Mouse (Mus musculus) left cerebral cortex, adult 11 months (tissue): ENCODE measurements around the gene 2310022A10Rik.

Source experiments
- DNase-seq: peaks from one replicate; pipeline ENCODE4 v3.0.0; 2022; ENCODE audit warnings: low spot score

2310022A10Rik gene

DNA sequence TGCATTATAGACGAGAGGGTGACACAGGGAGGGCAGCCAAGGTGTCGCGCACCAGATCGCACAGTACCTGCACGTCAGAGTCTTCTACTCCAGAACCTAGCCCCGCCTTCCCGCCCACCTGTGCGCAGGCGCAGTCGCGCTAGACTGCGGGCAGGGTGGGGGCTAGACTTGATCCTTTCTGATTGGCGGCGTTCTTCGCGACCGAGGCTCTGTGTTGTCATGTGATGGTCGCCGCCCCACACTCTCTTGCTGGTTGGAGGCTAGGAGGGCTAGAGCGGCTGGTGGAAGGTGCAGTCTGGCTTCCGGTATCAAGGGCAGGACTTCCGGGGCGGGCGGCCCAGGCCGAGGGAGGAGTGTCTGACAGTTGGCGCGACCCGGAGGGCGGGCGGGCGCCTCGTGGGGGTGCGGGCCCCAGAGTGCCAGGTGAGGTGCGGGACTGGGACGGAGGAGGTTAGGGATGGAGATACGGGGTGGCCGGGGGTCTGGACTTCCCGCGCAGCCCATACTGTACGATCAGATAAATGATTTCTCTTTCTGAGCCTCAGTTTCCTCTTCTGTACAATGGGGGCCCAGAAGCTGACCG lies at the start of gene 2310022A10Rik, which contains the start of gene Pld3:
2310022A10Rik (plus strand) TSS at position 303 of the 583 bp plus-strand sequence.
Pld3 (minus strand) TSS at position 288 of the 583 bp plus-strand sequence.
- DNase-seq = peak; percentile 97

DNA sequence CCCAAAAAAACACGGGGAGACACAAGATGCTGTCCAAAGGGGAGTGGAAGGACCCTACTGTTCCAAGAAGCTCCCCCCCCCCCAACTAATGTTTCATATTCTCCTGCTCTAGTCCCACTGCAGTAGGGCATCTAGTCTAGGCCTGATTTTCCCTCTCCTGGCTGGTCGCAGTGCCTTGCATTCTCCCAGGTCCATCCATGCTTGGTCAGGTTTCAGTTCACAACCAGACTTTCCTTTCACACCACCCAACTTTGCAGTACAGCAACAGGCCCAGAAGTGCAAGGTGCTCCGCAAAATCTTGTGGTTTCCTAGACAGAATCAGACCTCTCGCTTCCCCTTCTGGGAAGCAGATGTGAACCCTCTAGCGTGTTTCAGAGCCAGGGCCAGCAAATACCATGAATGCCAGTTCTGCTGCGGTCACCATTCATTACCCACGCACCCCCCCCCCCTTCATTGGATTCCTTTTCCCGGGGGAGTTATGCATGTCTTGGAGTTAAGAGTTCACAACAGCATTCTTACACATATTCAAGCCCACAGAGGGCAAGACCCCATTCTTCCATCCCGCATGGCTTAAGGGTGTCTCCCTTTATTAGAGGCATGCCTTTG lies 46.2 kb upstream of the 2310022A10Rik start:
- no peak for DNase-seq

DNA sequence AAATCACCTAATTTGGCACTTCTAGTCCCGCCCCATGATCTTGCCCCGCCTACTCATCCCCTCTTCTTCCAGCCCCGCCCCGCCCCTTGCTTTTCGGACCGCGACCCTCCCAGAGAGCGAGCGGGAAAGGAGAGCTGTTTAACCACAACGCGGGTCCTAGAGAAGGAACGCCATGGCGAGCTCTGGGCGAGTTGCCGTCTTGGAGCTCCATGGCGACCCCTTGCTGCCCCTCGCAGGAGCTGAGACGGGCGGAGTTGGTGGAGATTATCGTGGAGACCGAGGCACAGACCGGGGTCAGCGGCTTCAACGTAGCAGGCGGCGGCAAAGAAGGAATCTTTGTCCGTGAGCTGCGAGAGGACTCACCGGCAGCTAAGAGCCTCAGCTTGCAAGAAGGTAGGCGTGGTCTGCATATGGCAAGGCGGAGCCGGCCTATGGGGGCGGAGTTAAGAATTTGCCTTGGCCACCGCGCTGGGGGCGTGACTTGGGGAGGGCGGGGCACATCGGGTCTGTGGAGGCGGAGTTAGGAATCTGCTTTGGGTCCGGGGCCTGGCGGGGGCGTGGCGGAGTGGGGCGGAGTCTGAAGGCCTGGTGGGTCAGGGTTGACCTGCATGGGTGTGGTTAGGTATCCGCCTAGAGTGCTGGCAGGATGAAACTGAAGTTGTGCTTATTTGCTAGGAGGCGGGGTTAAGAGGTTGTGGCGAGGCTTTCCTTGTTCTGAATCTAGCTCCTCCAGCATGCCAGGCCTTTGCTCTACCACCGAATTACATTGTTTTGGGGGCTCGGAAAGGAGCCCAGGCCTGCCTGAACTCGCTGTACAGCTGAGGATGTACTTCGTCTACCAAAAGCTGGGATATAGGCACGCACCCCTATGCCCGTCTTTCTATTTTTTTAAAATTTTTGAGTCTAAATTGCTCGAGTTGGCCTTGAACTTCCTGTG lies 45.1 kb upstream of the 2310022A10Rik start:
- DNase-seq = peak; percentile 90

DNA sequence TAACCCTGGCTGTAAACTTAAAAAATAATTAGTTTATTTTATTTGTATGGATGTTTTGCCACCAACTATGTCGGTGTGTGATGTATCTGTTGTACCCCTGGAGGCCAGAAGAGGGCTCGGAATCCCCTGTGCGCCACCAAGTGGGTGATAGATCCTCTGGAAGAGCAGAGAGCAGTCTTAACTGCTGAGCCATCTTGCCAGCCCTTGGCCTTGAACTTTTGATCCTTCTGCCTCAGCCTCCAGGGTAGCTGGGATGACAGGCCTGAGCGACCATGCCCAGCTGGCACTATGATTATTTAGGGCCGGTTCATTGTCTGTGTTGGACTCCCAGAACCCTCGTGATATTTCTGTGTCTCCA lies 44.4 kb upstream of the 2310022A10Rik start:
- no peak for DNase-seq

DNA sequence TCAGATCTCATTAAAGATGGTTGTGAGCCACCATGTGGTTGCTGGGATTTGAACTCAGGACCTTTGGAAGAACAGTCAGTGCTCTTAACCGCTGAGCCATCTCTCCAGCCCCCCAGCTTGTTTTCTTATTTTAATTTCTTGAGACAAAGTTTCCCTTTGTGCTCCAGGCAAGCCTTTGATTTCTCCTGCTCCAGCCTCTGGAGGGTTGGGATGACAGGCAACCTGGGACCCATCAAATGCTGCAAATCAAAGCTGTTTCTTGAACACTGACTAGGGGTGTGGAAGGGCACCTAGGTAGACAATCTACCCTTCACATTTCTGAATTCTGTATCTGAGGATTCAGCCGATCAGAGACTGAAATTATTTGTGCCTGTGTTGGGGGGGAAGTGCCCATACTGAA lies 42.2 kb upstream of the 2310022A10Rik start:
- no peak for DNase-seq

DNA sequence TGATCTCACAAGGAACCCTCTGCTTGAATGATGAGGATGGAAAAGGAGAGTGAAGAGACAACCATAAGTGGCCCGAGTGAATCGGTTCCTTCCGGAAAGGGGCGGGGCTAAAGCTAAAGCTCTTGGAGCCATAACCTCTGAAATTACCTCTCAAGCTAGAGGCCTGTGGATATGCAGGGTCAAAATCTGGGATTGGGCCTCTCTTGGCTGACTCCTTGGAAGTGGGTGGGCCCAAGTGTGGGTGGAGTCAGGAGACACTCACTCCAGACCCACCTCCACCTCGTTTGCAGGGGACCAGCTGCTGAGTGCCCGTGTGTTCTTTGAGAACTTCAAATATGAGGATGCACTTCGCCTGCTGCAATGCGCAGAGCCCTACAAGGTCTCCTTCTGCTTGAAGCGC lies 38.1 kb upstream of the 2310022A10Rik start:
- DNase-seq = no peak

DNA sequence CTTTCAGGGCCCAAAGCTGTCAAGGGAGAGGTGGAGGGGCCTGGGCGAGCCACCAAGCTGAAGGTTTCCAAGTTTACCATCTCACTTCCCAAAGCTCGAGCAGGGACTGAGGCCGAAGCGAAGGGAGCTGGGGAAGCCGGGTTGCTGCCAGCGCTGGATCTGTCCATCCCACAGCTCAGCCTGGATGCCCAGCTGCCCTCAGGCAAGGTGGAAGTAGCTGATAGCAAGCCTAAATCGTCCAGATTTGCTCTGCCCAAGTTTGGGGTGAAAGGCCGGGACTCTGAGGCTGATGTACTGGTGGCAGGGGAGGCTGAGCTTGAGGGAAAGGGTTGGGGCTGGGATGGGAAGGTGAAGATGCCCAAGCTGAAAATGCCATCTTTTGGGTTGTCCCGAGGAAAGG lies 34.7 kb upstream of the 2310022A10Rik start:
- DNase-seq = no peak

DNA sequence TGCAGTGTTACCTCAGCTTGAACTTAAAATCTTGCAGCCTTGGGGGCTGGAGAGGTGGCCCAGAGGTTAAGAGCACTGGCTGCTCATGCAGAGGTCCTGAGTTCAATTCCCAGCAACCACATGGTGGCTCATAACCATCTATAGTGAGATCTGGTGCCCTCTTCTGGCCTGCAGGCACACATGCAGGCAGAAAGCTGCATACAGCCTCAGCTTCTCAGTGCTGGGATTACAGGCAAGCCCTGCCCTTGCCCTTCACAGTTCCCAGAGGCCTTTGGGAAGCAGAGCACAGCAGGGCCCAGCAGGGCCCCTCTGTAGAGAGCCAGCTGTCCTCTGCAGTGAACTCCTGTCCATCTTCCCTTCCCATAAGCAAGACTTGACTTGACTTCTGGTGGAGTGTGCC lies 32.9 kb upstream of the 2310022A10Rik start:
- no peak for DNase-seq

DNA sequence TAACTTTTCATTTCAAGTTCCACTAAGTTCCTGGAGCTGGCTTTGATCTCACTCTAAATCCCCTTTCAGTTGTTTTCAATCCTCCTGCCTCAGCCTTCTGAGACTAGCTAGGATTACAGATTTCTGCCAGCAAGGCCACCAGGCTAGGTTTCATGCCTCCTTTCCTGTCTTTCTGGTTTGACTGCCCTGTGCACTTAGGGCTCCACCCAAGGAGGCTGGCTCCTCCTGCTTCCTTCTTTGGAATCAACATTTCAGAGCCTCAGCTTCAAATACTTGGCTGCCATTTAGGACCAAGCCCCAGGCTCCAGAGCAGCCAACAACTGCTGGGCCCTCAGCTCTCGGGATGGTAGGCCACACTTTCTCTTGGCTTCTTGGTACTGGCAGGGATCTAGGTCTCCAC lies 32.4 kb upstream of the 2310022A10Rik start:
- DNase-seq = no peak

DNA sequence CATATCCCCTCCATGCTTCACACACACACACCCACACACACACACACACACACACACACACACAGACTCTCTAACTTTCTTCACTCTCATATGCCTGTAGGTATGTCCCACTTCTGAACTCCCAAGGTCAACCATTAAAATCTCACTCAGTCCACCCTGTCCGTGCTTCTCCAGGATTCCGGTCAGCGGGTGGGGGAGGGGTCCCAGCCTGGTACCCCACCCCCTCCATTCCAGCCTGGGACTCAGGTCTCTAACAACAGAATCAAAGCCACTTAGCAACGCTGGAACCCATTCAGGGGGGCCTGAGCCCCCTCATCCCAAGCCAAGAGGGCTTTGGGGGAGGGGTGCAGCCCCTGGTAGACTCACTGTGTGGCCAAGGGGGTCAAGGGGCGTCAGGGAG lies 30.1 kb upstream of the 2310022A10Rik start, which contains the start of gene Hipk4:
Hipk4 (plus strand) TSS at position 301 of the 400 bp plus-strand sequence.
- no peak for DNase-seq

DNA sequence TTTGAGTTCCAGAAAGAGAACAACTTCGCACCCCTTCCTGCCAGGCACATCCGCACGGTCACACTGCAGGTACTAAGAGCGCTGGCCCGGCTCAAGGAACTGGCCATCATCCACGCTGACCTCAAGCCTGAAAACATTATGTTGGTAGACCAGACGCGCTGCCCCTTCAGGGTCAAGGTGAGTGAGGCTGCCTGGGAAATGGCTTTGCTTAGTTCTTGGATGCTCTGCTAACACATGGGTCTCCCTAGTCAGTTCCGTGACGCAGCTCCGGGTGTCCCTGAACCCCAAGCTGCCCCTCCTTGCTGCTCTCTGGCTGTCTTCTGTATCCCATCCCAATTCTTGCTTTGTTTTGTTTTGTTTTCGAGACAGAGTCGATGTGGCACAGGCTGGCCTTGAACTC lies 29.2 kb upstream of the 2310022A10Rik start:
- no peak for DNase-seq

DNA sequence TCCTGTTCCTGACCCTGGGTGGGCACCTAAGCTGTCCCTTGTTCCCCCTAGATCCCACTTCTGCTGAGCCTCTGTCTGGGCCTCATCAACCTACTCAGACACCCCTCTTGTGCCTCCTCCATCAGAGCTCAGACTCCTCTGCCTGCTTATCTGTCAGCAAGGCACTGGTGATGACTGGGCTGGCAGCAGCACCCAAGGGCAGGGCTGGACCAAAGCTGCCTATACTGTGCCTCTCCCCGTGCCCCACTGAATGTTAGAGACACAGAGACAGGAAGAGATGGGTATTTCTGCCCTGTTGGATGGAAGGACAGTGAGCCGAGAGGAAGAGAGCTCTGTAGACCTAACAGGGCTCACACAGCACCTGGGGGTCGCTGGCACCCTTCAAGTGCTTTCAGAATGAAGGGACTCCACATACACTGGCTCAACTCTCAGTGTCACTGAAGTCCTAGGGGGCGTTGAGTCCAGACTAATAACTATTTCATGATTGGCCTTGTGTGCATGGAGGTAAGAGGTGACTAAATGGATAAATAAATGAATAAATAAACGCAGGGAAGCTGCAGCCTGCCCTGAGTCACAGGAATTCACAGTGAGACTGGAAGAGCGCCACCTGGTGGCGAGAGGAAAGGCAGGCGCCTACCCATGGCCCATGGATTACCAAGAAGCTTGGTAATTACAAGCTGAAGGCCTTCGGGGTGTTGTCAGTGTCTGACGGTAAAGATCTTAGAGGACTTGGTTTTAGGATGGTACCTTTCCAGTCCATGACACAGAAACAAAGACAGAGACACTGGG lies 26.8 kb upstream of the 2310022A10Rik start:
- peak; percentile 71 for DNase-seq

DNA sequence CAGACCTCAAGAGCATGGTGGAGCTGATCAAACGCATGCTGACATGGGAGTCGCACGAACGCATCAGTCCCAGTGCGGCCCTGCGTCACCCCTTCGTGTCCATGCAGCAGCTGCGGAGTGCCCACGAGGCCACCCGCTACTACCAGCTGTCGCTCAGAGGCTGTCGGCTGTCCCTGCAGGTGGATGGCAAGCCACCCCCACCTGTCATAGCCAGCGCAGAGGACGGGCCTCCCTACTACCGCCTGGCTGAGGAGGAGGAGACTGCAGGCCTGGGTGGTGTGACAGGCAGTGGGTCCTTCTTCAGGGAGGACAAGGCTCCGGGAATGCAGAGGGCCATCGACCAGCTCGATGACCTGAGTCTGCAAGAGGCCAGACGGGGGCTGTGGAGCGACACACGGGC lies 24.0 kb upstream of the 2310022A10Rik start:
- DNase-seq = no peak

DNA sequence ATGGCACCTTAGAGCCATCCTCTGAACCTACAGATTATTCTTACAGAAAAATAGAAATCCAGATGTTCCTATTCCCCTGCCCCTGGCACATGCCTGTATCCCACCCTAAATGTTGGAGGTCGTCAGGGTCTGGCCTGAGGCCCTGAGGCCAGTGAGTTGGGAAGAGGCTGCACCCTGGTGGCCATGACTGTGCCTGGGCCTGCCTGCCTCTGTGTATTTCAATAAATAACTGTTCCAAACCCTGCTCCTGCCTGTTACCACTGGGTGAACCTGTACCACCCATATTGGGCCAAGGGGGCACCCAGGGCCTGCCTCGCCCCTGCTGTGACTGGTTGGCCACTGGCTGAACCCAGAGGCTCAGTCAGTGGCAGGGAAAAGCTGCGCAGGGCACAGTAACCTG lies 22.1 kb upstream of the 2310022A10Rik start:
- DNase-seq = no peak

DNA sequence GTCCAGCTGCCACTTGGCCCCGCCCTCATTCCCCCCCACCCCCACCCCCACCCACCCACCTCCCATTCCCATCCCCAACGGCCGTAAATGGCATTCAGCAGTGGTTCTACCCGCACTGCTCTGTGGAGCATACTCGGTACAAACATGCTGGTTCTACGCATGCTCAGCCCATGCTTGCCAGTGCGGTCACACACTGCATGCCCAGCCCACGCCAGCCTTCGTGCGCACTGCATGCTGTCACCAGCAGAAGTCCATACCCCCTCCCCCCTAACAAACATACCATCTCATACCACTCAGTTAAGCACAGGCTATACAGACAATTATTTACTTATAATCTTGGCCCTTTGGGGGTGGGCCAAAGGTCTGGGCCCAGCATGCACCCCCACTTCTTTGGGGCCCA lies 21.3 kb upstream of the 2310022A10Rik start:
- no peak for DNase-seq

DNA sequence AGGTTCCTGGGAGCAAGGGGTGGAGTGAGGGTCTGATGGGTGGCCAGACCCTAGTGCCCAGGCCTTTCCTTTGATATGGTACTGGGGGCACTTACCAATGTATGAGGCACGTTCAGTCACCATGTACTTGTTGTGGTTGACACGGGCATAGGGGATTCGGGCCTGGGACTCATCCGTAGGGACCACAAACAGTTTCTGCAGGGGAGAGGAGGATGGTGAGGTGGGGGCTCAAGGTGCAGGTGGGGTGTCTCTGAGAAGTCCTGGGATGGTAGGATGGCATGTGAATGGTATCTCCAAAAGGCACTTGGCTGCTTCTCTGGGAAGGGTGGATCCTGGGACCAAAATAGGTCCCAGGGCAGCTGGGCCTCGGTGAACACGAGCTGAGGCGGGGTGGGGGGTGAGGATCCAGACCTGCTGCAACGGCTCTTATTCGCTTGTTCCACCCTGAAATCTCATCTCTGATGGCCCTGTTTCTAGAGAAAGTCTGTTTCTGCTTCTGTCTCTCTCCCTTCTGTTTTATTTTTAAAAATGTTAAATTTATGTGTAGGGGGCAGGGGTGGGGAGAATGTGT lies 20.5 kb upstream of the 2310022A10Rik start:
- no peak for DNase-seq

DNA sequence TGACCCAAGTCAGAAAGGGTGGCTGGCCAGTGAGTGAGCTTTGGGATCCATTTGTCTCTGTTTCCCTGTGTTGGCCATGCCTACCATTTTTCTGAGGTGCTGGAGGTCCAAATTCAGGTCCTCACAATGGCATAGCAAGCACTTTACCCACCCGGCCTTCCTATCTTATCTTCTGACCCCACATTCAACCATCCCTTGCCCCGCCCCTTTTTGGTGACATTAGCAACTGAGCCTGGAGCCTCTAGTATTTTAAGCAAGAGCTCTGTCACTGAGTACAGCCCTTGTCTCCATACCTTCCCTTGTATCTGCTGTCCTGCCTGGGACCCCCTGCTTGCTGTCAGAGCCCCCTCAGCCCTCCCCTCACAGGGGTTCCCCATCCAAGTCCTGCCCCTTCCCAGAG lies 17.6 kb upstream of the 2310022A10Rik start:
- no peak for DNase-seq

DNA sequence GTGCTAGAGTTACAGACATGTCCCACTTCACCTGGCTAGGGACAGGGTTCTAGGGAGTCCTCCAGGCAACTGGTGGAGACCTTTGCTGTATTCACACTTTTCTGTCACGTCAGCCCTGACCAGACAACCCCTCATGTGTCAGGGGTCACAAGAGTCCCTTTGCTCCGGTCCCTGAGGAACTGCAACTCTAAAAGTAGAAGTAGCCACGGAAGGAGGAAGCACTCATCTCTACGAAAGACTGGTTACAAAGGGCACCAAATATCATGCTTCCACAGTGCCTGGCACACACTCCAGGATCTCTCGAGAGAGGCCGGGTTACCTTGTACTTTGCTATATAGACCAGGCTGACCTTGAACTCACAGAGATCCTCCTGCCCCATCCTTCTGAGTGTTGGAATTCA lies 16.4 kb upstream of the 2310022A10Rik start:
- no peak for DNase-seq

DNA sequence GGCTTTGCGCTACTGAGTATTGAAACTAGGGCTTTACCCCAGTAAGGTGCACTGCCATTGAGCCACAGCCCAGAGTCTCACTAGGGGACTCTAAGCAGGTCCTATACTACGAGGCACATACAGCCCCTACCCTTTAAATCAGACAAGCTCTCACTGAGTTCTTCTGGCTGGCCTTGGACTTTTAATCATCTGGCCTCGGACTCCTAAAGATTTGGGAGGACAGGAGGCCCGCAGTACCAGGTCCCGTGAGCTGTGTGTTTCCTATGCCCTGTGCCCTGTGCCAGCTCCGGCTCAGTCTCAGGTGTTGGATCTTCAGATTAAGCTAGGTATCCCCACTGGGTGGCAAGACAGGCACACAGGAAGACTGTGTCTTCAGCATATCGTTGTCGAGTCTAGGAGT lies 15.0 kb upstream of the 2310022A10Rik start:
- DNase-seq = no peak

DNA sequence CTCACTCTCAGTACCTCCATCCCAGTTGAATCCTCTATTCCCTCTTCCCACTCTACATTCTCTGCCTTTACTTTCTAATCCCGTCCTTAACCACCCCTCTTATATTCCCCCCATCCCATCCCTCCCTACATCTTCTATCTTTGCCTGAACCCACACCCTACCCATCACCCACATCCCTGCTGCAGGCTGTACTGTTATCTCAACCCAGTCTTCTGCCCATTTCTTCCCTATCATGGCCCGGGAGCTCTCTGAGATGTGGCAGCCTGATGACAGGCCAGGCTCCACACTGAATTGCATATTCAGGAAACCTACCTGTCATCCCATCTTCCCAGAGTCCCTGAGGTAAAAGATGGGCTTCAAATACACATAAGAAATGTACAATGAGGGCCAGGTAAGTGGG lies 14.2 kb upstream of the 2310022A10Rik start:
- DNase-seq = no peak

DNA sequence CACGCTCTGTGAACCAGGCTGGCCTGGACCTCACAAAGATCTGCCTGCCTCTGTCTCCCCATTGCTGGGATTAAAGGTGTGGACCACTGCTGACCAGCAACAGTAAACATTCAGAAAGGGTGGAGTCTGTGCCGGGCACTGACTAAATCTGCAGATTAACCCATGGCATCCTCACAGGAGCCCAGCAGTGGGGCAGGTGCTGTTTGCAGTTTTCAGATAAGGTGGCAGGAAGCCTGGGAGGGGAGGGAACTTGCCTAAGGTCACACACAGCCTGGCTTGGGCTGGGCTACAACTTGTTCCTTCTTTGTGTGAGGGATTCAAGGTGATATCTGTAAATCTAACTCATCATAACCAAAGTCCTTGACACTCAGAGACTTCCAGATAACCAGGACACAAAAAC lies 12.5 kb upstream of the 2310022A10Rik start:
- no peak for DNase-seq

DNA sequence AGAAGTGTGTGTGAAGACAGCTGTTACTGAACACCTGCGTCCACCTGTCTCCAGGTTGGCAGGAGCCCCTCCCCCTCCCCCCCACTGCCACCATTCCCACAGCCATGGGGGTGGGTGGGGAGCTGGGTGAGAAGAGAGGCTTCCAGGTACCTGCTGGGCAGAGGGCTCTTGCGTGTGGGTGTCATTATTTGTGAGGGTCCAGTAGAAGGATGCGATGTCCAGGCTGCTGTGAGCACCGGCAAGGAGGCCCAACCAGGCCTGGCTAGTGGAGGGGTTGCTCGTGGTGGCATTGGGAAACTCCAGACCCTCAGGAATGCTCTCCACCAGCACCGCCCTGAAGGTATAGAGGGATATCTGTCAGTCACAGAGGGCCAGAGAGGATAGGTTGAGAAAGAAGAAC lies 12.1 kb upstream of the 2310022A10Rik start:
- no peak for DNase-seq
